Mouse (Mus musculus): ENCODE results near the gene Gm21996. TPM values are rescaled to one million over a fixed set of nuclear protein-coding genes. Genes with fewer than 3 reads are reported as not detected.
"Not testable (repeated sequence)": the region's sequence is repeated elsewhere in the genome, so short reads cannot be mapped to it uniquely, and the experiment has no call there.

The Gm21996 gene
- not detected in 2 replicates for polyA plus RNA-seq (2015; fragmentation: Nextera tagmentation; extraction: Ambion mirVana)

DNA sequence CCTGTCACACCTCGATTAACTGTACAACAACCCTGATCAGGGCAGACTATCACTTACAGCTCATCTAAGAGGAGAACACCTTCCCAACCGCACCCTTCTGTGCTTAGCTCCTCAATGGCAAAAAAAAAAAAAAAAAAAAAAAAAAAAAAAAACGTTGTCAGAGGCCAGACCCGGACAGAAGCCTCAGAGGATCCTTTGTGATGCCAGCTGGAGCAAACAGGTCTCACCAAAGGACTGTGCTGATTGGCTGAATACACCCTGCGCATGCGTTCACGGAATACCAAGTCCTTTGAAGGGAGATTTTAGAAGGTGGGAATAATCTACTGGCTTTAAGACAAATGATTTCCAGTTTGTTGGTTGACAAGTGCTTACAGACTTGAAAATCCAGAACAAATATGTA lies at the start of gene Gm21996:
TSS of gene Gm21996 (minus strand) at position 101 of the 400 bp plus-strand sequence.
- no CpG with 5 or more reads among the region's 7 CpGs for WGBS
- not testable (repeated sequence) for H3K4me1 ChIP-seq (replicated peaks); H3K27ac ChIP-seq; ATAC-seq; H3K9ac ChIP-seq; H3K27me3 ChIP-seq (replicated peaks); H3K36me3 ChIP-seq; H3K9me3 ChIP-seq; H3K4me3 ChIP-seq (replicated peaks); H3K4me2 ChIP-seq (replicated peaks)
